Mouse (Mus musculus): ENCODE results near the gene D430042O09Rik.

DNA sequence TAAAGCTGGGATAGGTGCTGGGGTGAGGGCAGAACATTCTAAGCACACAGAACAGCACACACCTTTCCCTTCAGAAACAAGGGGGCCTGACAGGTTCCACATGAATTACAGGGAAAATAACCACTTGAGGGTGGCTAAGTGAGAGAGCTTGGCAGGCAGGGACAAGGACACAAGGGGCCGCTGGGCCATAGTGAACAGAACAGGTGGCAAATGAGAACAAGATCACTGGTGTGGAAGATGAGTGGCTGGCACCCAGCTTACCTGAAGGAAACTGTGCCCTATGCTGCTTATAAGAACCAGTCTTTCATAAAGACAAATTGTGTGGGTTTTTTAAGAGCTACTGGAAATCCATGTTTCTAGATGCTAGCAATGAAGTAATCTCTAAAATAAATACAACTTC, 4.9 kb upstream of the D430042O09Rik start:
- no peak for TF ChIP-seq CTCF (IDR thresholded peaks at IDR 0.05; ENCODE audit: low read depth, low read length)
- TF ChIP-seq POLR2A (IDR thresholded peaks at IDR 0.05; ENCODE audit: extremely low read depth, insufficient read depth, low read length) = no peak

Measured in liver, adult 2 months (tissue).